Comparison of ENCODE assay signal across 12 mouse cellular contexts in genomic region chr17:12758701-12759455, GRCm38 (mm10). TPM values are rescaled to one million over a fixed set of nuclear protein-coding genes. Genes with fewer than 3 reads are reported as not detected.
DNase-seq lines count a peak whose midpoint lies in the region; ATAC-seq and TF ChIP-seq lines count a peak whose summit lies in the region.
"Had no signal": no experiment of that assay in that cellular context is flagged by ENCODE, and none has a peak within 500 bp of the region (broad histone marks: within the 10 kb centered on the region; RNA-seq: fewer than 3 reads in every experiment).

No protein-coding gene starts in this region.

- no peak for TF ChIP-seq CTCF in intestine, postnatal 0 days (IDR thresholded peaks at IDR 0.05; ENCODE audit: low read depth)
- TF ChIP-seq CTCF in heart, postnatal 0 days (IDR thresholded peaks at IDR 0.05; ENCODE audit: low read depth), result no peak

- peak overlapping the region; percentile 46; the same call in 1 of the 2 replicates for H3K27ac ChIP-seq in intestine, postnatal 0 days (ENCODE audit: low read depth, low read length)
- no peak overlapping the region for H3K27ac ChIP-seq in intestine, embryonic 16.5 days (ENCODE audit: low read length)
- H3K27ac ChIP-seq in heart, postnatal 0 days (ENCODE audit: low read depth), result peak overlapping the region; percentile 87
- H3K27ac ChIP-seq: hindbrain, embryonic 15.5 days; liver, embryonic 13.5 days had no signal

- no peaks in the 10 kb centered on the region for H3K9me3 ChIP-seq in intestine, postnatal 0 days (ENCODE audit: control insufficient read depth)
- H3K9me3 ChIP-seq in intestine, embryonic 16.5 days (ENCODE audit: control insufficient read depth, low read length), result no peaks in the 10 kb centered on the region
- no peaks in the 10 kb centered on the region for H3K9me3 ChIP-seq in heart, postnatal 0 days (replicated peaks; ENCODE audit: control insufficient read depth, low read length)
- H3K9me3 ChIP-seq: G1E; hindbrain, embryonic 15.5 days; liver, embryonic 13.5 days had no signal

- H3K4me1 ChIP-seq in intestine, postnatal 0 days (replicated peaks; ENCODE audit: control insufficient read depth, insufficient read depth, low read length), result peaks cover 14% of the 10 kb centered on the region; the same call in 1 of the 2 replicates
- H3K4me1 ChIP-seq in intestine, embryonic 16.5 days (ENCODE audit: control insufficient read depth, insufficient read depth, low read length), result peaks cover 57% of the 10 kb centered on the region
- peaks cover 75% of the 10 kb centered on the region for H3K4me1 ChIP-seq in heart, postnatal 0 days (ENCODE audit: control insufficient read depth, insufficient read depth)

- 70% methylated on average over 12 of the region's 12 CpGs for WGBS in intestine, postnatal 0 days
- 80% methylated on average over 12 of the region's 12 CpGs for WGBS in intestine, embryonic 16.5 days
- 45% methylated on average over 12 of the region's 12 CpGs for WGBS in heart, postnatal 0 days

- TF ChIP-seq EP300 in heart, postnatal 0 days (IDR thresholded peaks at IDR 0.05; ENCODE audit: low read depth), result no peak

- ATAC-seq in intestine, postnatal 0 days, result no peak
- no peak for ATAC-seq in intestine, embryonic 16.5 days
- peak; percentile 42; the same call in 1 of the 2 replicates for ATAC-seq in heart, postnatal 0 days (ENCODE audit: insufficient read depth, low read depth)
- no peak for ATAC-seq in granulocyte monocyte progenitor cell, adult 5-6 weeks (replicated peaks; ENCODE audit: poor library complexity, severe bottlenecking)

- no peak overlapping the region for H3K4me2 ChIP-seq in intestine, postnatal 0 days (replicated peaks; ENCODE audit: low read depth)
- H3K4me2 ChIP-seq in intestine, embryonic 16.5 days (ENCODE audit: low read depth, low read length), result no peak overlapping the region
- H3K4me2 ChIP-seq in heart, postnatal 0 days (ENCODE audit: low read depth, low read length), result peak overlapping the region; percentile 32; the same call in 1 of the 2 replicates
- H3K4me2 ChIP-seq: hindbrain, embryonic 15.5 days; liver, embryonic 13.5 days had no signal

- H3K9ac ChIP-seq in intestine, postnatal 0 days (ENCODE audit: low read depth, low read length), result no peak overlapping the region
- no peak overlapping the region for H3K9ac ChIP-seq in intestine, embryonic 16.5 days (ENCODE audit: low read depth, low read length)
- H3K9ac ChIP-seq in heart, postnatal 0 days (replicated peaks; ENCODE audit: low read depth, low read length), result 0 out of 2 replicates have a peak overlapping the region, but pooled peaks have one; percentile 32
- H3K9ac ChIP-seq: hindbrain, embryonic 15.5 days; liver, embryonic 13.5 days had no signal

- H3K4me3 ChIP-seq in intestine, postnatal 0 days (ENCODE audit: low read depth, low read length), result no peak overlapping the region
- H3K4me3 ChIP-seq in intestine, embryonic 16.5 days (ENCODE audit: low read length), result no peak overlapping the region
- H3K4me3 ChIP-seq in heart, postnatal 0 days (ENCODE audit: low read depth, low read length), result no peak overlapping the region
- H3K4me3 ChIP-seq: hindbrain, embryonic 15.5 days; liver, embryonic 13.5 days had no signal

- DNase-seq in CD4-positive helper T cell, adult 2 months (ENCODE audit: low read depth, low spot score), result peak; percentile 54
- DNase-seq in T-cell, adult 2 months (ENCODE audit: low spot score), result peak; percentile 48
- peak; percentile 76 for DNase-seq in heart, postnatal 0 days (ENCODE audit: low spot score)
- DNase-seq in urinary bladder, adult 2 months (ENCODE audit: low spot score), result no peak
- DNase-seq in right cerebral cortex, postnatal 14 days, result no peak
- DNase-seq: liver, embryonic 13.5 days; thymus, postnatal 14 days had no signal

- no peaks in the 10 kb centered on the region for H3K27me3 ChIP-seq in intestine, postnatal 0 days (replicated peaks; ENCODE audit: control insufficient read depth, insufficient read depth, low read length)
- H3K27me3 ChIP-seq in intestine, embryonic 16.5 days (replicated peaks; ENCODE audit: control insufficient read depth, insufficient read depth, low read length), result no peaks in the 10 kb centered on the region
- no peaks in the 10 kb centered on the region for H3K27me3 ChIP-seq in heart, postnatal 0 days (ENCODE audit: control insufficient read depth, insufficient read depth, low read length)
- H3K27me3 ChIP-seq: hindbrain, embryonic 15.5 days; liver, embryonic 13.5 days had no signal

- peaks cover 13% of the 10 kb centered on the region; the same call in 1 of the 2 replicates for H3K36me3 ChIP-seq in intestine, postnatal 0 days (ENCODE audit: control insufficient read depth, insufficient read depth)
- no peaks in the 10 kb centered on the region for H3K36me3 ChIP-seq in intestine, embryonic 16.5 days (ENCODE audit: control insufficient read depth, insufficient read depth, low read length)
- H3K36me3 ChIP-seq in heart, postnatal 0 days (replicated peaks; ENCODE audit: control insufficient read depth, insufficient read depth, low read length), result peaks cover 33% of the 10 kb centered on the region
- H3K36me3 ChIP-seq: hindbrain, embryonic 15.5 days had no signal

RNA-seq across cellular contexts. Expression of gene Igf2r, which starts 10.6 kb away (rescaled TPM):
- 25.1 and 28.7 TPM in 2 replicates for polyA plus RNA-seq in intestine, postnatal 0 days (2015; fragmentation: Nextera tagmentation; extraction: Ambion mirVana)
- polyA plus RNA-seq in intestine, embryonic 16.5 days (2015; fragmentation: Nextera tagmentation; extraction: Ambion mirVana), result 26.6 and 36.2 TPM in 2 replicates
- total RNA-seq in heart, postnatal 0 days (2014; rRNA removed; ENCODE audit: low replicate concordance), result 424 and 484 TPM in 2 replicates
- polyA plus RNA-seq in heart, postnatal 0 days (2015; fragmentation: Nextera tagmentation; extraction: Ambion mirVana), result 52.2 and 59.9 TPM in 2 replicates
- 0.04 and 0.73 TPM in 2 replicates for total RNA-seq in granulocyte monocyte progenitor cell, adult 5-6 weeks (2014; fragmentation: Nextera tagmentation)
- total RNA-seq in granulocyte monocyte progenitor cell, adult 5-6 weeks (2017), result 0.78 and 1.5 TPM in 2 replicates
- polyA plus RNA-seq in urinary bladder, adult 2 months (2012; rRNA removed), result 35.4 and 51.7 TPM in 2 replicates

Comparison
In these comparisons a context has a peak if more than half of its experiments do, and no peak if none do; other contexts are left out.
1. DNase-seq: peak in CD4-positive helper T cell, adult 2 months (single experiment), T-cell, adult 2 months (single experiment) and heart, postnatal 0 days (single experiment); none in urinary bladder, adult 2 months (single experiment) and right cerebral cortex, postnatal 14 days (single experiment).